Mouse (Mus musculus): ENCODE data around the gene Filip1. TPM values are rescaled to one million over a fixed set of nuclear protein-coding genes. Genes with fewer than 3 reads are reported as not detected.

Filip1 gene
- polyA plus RNA-seq, 2 experiments from 2014 or later, result 0.29 to 1.6 TPM

DNA sequence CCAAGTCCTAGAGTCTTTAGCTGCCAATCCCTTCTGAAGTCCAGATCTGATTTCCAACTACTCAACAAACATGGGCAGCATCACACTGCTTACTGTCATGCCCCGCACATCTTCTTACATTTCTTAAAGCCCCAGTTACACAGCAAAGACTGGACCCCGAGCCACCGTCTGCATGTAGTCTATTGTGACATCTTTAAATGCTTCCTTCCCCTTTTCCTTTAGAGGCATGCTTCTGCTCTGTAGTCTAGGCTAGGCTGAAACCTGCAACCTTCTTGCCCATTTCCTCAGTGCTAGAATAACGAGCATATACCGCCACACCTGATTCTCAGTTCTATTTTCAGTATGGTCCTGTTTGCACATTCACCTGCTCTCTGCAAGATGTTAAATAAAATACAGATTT, 196.2 kb downstream of the Filip1 start:
- peak; percentile 7 for ATAC-seq

- peak; percentile 93 for ATAC-seq
Measured at GRCm38 (mm10) chr9:79816013-79816412, 196.6 kb downstream of the Filip1 start.

GRCm38 (mm10) chr9:79814592-79814991, 198.1 kb downstream of the Filip1 start:
- no peak for ATAC-seq

- ATAC-seq, result no peak
Measured at GRCm38 (mm10) chr9:79810969-79811902, 201.4 kb downstream of the Filip1 start.

GRCm38 (mm10) chr9:79810534-79810933, 202.1 kb downstream of the Filip1 start:
- ATAC-seq, result peak; percentile 48

DNA sequence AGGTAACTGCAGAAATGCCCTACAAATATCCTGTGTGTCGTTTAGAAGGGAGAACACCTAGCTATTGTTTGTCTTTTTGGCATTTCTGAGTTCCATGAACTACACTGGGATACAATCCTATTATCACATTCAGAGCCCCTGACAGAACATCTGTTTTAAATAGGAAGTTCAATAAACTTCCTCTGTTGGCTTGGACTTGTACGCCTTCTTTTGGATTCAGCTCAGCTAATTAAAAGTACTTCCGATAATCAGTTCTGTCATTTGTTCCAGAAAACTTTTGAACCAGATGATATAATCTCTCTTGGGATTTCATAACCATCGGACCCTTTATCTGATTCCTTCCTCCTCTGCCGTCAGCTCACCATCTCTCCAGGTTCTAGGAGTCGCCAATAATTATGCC, 203.2 kb downstream of the Filip1 start:
- no peak for ATAC-seq

DNA sequence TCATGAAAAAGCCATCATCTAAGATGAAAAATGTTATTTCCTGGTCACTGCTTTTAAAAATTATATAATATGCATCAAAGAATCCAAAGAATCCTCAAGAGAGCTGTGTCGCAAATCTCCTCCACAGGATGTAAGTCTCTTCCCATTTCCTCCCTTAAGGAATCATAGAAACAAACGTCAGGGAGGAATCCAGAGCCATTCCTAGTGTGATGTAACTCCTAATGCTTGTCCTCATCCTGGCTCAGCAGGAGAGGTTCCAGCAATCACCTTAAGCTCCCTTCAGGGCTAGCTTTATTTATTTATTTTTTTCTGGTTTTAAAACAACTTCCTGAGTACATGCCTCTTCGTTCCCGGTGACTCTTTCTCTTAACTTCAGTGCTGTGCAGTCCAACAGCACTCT, 205.5 kb downstream of the Filip1 start:
- no peak for ATAC-seq

DNA sequence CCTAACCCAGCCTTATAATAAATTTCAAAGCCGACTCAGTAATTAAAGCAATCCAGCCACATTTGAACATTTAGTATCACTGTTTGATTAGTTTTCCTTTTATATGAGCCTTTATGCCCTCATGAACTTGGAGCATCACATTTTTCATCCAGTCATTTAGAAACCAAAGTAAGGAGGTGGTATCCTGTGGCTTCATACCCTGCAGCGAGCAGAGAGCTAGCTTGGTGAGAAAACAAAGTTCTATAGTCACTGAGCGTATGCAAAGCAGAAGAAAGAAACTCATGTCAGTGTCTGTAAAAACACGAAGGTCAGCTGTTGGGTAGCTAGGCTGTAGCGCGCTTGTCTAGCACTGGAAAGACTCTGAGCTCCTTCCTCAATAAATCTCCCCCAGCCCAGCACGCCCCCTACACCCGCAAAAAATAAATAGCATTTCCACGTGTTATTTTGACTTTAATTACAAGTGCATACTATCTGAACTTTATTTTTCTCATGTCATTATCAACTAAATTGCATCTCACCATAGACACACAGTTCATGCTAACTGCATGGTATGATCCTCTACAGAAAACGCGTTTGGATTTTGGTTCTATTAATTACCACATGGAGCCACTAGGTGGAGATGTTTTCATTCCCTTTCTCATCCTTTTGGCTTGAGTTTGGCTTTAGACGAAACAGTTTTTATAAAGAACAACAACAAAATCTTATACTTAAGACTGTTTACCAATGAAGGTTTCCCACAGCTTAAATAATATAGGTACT, 206.2 kb downstream of the Filip1 start:
- peak; percentile 71 for ATAC-seq

- no peak for ATAC-seq
Measured at GRCm38 (mm10) chr9:79805426-79805825, 207.2 kb downstream of the Filip1 start.

DNA sequence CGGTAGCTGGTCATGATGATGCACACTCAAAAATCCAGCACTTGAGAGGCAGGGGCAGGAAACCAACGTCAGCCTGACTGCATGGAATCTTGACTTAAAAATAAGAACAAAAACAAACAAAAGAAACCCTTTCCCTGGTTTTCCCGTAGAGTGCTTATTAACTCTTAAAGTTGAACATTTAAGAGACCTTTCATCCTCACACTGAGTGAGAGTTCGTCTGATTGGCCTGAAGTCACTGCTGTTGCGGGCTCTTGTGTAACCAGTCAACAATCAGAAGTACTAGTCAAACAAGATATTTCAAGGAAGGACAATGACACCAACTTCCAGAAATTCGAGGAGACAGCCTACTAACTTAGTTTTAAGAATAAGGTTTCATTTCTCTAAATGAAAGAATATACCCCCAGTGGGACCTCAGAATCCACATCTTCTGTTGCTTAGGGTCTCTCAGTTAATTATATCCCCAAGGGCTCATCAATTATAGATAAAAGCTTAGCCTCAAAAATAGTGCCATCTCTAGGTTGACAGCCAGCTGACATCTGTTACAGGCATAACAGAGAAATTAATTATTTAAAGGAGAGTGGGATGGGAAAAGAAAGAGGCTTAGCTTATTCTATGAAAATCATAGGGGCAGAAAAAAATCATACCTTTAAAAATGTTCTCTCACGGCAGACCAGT, 216.1 kb downstream of the Filip1 start:
- ATAC-seq, result no peak

GRCm38 (mm10) chr9:79795076-79795475, 217.6 kb downstream of the Filip1 start:
- peak; percentile 63 for ATAC-seq

GRCm38 (mm10) chr9:79792841-79793835, 219.5 kb downstream of the Filip1 start, which contains the start of gene Tmem30a:
Gene Tmem30a, minus strand, starts transcription at chr9:79793507.
- ATAC-seq, result peak; percentile 69

DNA sequence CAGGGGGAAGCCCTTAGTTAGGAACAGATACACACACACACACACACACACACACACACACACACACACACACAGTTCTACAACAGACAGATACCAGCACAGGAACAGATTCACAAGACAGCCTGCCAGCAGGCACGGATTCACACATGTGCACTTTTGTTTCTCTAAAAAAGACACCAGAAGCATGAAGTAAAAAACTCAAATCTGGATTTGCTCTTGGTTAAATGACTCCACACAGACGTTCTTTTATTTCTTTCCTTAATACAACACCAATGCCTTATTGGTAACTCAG, 226.9 kb downstream of the Filip1 start:
- ATAC-seq, result no peak

GRCm38 (mm10) chr9:79784934-79785793, 227.5 kb downstream of the Filip1 start:
- no peak for ATAC-seq

DNA sequence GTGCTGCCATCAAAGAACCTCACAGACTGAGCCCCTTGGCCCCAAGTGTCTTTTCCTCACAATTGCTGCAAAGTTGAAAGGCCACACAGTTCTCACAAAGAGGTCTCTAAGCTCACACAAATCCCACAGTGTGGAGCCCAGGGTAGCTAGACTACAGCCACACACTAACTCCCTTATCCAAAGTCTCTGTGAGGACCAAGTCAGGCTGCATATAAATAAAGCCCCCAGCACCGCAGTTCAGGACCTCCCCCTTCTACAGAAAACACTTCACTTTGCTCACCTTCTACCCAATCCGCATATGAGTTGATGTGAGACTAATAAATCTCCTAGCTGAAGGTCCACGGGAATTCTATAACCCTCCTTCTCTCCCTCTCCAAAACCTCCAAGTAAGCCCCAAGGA, 228.2 kb downstream of the Filip1 start:
- no peak for ATAC-seq

- ATAC-seq, result peak; percentile 78
Measured at GRCm38 (mm10) chr9:79779354-79779753, 233.3 kb downstream of the Filip1 start.

DNA sequence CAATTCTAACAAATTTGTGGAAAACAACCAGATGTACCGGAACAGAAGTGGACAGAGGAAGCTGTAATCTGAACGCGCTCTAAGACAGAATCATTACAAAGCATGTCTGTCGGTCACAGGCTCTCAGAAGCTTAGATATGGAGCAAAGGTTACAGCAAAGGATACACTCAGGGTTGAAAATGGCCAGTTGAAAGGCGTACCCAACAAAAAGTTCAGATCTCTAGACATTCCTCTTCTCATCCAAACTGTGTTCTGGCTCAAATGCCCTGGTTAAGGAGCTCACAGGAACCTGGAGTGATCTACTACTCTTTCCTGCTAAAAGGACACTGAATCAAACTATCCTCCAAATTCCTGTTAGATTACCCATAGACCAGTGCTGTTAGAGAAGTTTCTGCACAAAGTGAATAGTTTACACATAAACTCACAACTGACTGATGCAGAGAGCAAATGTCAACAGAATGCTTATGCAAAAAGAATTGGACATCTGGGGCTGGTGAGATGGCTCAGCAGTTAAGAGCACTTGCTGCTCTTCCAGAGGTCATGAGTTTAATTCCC, 245.6 kb downstream of the Filip1 start:
- no peak for ATAC-seq

DNA sequence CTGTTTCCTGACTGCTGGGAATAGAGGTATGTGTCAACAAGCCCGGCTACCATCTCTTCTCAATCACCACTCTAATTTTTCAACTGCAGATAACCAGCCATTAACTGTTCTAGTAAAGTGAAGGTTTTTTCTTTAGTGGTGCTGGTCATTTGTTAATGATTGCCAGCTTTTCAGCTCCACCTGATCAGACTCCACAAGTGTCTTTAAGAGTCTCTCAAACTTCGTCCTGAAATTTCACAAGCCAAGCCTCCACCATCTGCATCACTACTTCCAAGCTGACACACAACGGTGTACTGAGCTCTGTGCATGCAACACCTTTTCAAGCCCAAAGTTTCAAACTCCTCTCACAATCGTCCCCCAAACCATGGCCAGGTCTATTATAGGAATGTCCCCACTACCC, 247.3 kb downstream of the Filip1 start:
- ATAC-seq, result no peak
